Mouse (Mus musculus): ENCODE data around the gene Sdccag8. TPM values are rescaled to one million over a fixed set of nuclear protein-coding genes. Genes with fewer than 3 reads are reported as not detected.

The Sdccag8 gene
- polyA plus RNA-seq, 1 experiment from 2014 or later = 6.4 TPM

- DNase-seq (ENCODE audit: low spot score) (no peak), ATAC-seq (ENCODE audit: low FRiP score, low TSS enrichment) (no peak)
- no peak overlapping the region for H3K4me3 ChIP-seq (ENCODE audit: low read depth, low read length)
- WGBS = 86% methylated on average over 9 of the region's 9 CpGs
- H3K36me3 ChIP-seq (ENCODE audit: control insufficient read depth, insufficient read depth, low read length) = no peaks in the 10 kb centered on the region
- H3K9ac ChIP-seq (ENCODE audit: low read length) = no peak overlapping the region
- no peak overlapping the region for H3K27ac ChIP-seq (replicated peaks)
- TF ChIP-seq EP300 (optimal IDR thresholded peaks at IDR 0.05) = no peak
- TF ChIP-seq CTCF (IDR thresholded peaks at IDR 0.05; ENCODE audit: low read depth) = no peak
- no peak overlapping the region for H3K4me2 ChIP-seq (replicated peaks; ENCODE audit: low read depth)
- no peaks in the 10 kb centered on the region for H3K9me3 ChIP-seq (ENCODE audit: control insufficient read depth, low read length)
- H3K27me3 ChIP-seq (ENCODE audit: control insufficient read depth, insufficient read depth, low read length) = no peaks in the 10 kb centered on the region
- no peaks in the 10 kb centered on the region for H3K4me1 ChIP-seq (replicated peaks; ENCODE audit: control insufficient read depth, insufficient read depth)
Observed at GRCm38 (mm10) chr1:176927312-176927711, 112.9 kb downstream of the Sdccag8 start.

GRCm38 (mm10) chr1:176929710-176930109, 115.2 kb downstream of the Sdccag8 start:
- Histone ChIP-seq H3K9ac (ENCODE audit: low read length) (no peak overlapping the region), H3K36me3 (ENCODE audit: control insufficient read depth, insufficient read depth, low read length) (no peaks in the 10 kb centered on the region), H3K27me3 (ENCODE audit: control insufficient read depth, insufficient read depth, low read length) (no peaks in the 10 kb centered on the region), H3K4me3 (ENCODE audit: low read depth, low read length) (no peak overlapping the region), H3K9me3 (ENCODE audit: control insufficient read depth, low read length) (no peaks in the 10 kb centered on the region), H3K4me1 (replicated peaks; ENCODE audit: control insufficient read depth, insufficient read depth) (no peaks in the 10 kb centered on the region), H3K4me2 (replicated peaks; ENCODE audit: low read depth) (no peak overlapping the region), H3K27ac (replicated peaks) (no peak overlapping the region)
- no peak for ATAC-seq (ENCODE audit: low FRiP score, low TSS enrichment)
- TF ChIP-seq CTCF (IDR thresholded peaks at IDR 0.05; ENCODE audit: low read depth) (no peak), EP300 (optimal IDR thresholded peaks at IDR 0.05) (no peak)
- 94% methylated on average over 8 of the region's 8 CpGs for WGBS
- DNase-seq (ENCODE audit: low spot score) = no peak

GRCm38 (mm10) chr1:176930574-176930973, 116.1 kb downstream of the Sdccag8 start:
- no peak overlapping the region for H3K4me3 ChIP-seq (ENCODE audit: low read depth, low read length)
- H3K4me2 ChIP-seq (replicated peaks; ENCODE audit: low read depth) = no peak overlapping the region
- no peaks in the 10 kb centered on the region for H3K9me3 ChIP-seq (ENCODE audit: control insufficient read depth, low read length)
- DNase-seq (ENCODE audit: low spot score) = no peak
- H3K9ac ChIP-seq (ENCODE audit: low read length) = no peak overlapping the region
- ATAC-seq (ENCODE audit: low FRiP score, low TSS enrichment) = no peak
- no peaks in the 10 kb centered on the region for H3K36me3 ChIP-seq (ENCODE audit: control insufficient read depth, insufficient read depth, low read length)
- TF ChIP-seq EP300 (optimal IDR thresholded peaks at IDR 0.05) = no peak
- no peak for TF ChIP-seq CTCF (IDR thresholded peaks at IDR 0.05; ENCODE audit: low read depth)
- H3K27me3 ChIP-seq (ENCODE audit: control insufficient read depth, insufficient read depth, low read length) = no peaks in the 10 kb centered on the region
- H3K27ac ChIP-seq (replicated peaks) = no peak overlapping the region
- H3K4me1 ChIP-seq (replicated peaks; ENCODE audit: control insufficient read depth, insufficient read depth) = no peaks in the 10 kb centered on the region
- 87% methylated on average over 2 of the region's 2 CpGs for WGBS

- H3K27ac ChIP-seq (replicated peaks) = no peak overlapping the region
- no peaks in the 10 kb centered on the region for H3K36me3 ChIP-seq (ENCODE audit: control insufficient read depth, insufficient read depth, low read length)
- whole genome bisulfite sequencing = 82% methylated on average over 4 of the region's 4 CpGs
- H3K4me3 ChIP-seq (ENCODE audit: low read depth, low read length) = no peak overlapping the region
- TF ChIP-seq EP300 (optimal IDR thresholded peaks at IDR 0.05) = no peak
- TF ChIP-seq CTCF (IDR thresholded peaks at IDR 0.05; ENCODE audit: low read depth) = no peak
- no peaks in the 10 kb centered on the region for H3K9me3 ChIP-seq (ENCODE audit: control insufficient read depth, low read length)
- no peak for DNase-seq (ENCODE audit: low spot score)
- no peak for ATAC-seq (ENCODE audit: low FRiP score, low TSS enrichment)
- no peaks in the 10 kb centered on the region for H3K4me1 ChIP-seq (replicated peaks; ENCODE audit: control insufficient read depth, insufficient read depth)
- H3K27me3 ChIP-seq (ENCODE audit: control insufficient read depth, insufficient read depth, low read length) = no peaks in the 10 kb centered on the region
- H3K4me2 ChIP-seq (replicated peaks; ENCODE audit: low read depth) = no peak overlapping the region
- no peak overlapping the region for H3K9ac ChIP-seq (ENCODE audit: low read length)
Observed at GRCm38 (mm10) chr1:176930981-176931500, 116.6 kb downstream of the Sdccag8 start.

- ATAC-seq (ENCODE audit: low FRiP score, low TSS enrichment) (no peak), DNase-seq (ENCODE audit: low spot score) (no peak)
- Histone ChIP-seq H3K27ac (replicated peaks) (no peak overlapping the region), H3K9me3 (ENCODE audit: control insufficient read depth, low read length) (no peaks in the 10 kb centered on the region), H3K4me2 (replicated peaks; ENCODE audit: low read depth) (no peak overlapping the region), H3K36me3 (ENCODE audit: control insufficient read depth, insufficient read depth, low read length) (no peaks in the 10 kb centered on the region), H3K27me3 (ENCODE audit: control insufficient read depth, insufficient read depth, low read length) (no peaks in the 10 kb centered on the region), H3K4me1 (replicated peaks; ENCODE audit: control insufficient read depth, insufficient read depth) (no peaks in the 10 kb centered on the region), H3K9ac (ENCODE audit: low read length) (no peak overlapping the region), H3K4me3 (ENCODE audit: low read depth, low read length) (no peak overlapping the region)
- TF ChIP-seq CTCF (IDR thresholded peaks at IDR 0.05; ENCODE audit: low read depth) (no peak), EP300 (optimal IDR thresholded peaks at IDR 0.05) (no peak)
- 88% methylated on average over 10 of the region's 10 CpGs for WGBS
Observed at GRCm38 (mm10) chr1:176931511-176931910, 117.1 kb downstream of the Sdccag8 start.

- no peak for TF ChIP-seq CTCF (IDR thresholded peaks at IDR 0.05; ENCODE audit: low read depth)
- no peak for TF ChIP-seq EP300 (optimal IDR thresholded peaks at IDR 0.05)
- DNase-seq (ENCODE audit: low spot score) (no peak), ATAC-seq (ENCODE audit: low FRiP score, low TSS enrichment) (no peak)
- Histone ChIP-seq H3K4me2 (replicated peaks; ENCODE audit: low read depth) (no peak overlapping the region), H3K9me3 (ENCODE audit: control insufficient read depth, low read length) (no peaks in the 10 kb centered on the region), H3K36me3 (ENCODE audit: control insufficient read depth, insufficient read depth, low read length) (no peaks in the 10 kb centered on the region), H3K4me3 (ENCODE audit: low read depth, low read length) (no peak overlapping the region), H3K9ac (ENCODE audit: low read length) (no peak overlapping the region), H3K4me1 (replicated peaks; ENCODE audit: control insufficient read depth, insufficient read depth) (no peaks in the 10 kb centered on the region), H3K27ac (replicated peaks) (no peak overlapping the region), H3K27me3 (ENCODE audit: control insufficient read depth, insufficient read depth, low read length) (no peaks in the 10 kb centered on the region)
- 87% methylated on average over 12 of the region's 12 CpGs for WGBS
Observed at GRCm38 (mm10) chr1:176932320-176932950, 118.0 kb downstream of the Sdccag8 start.

Data from stomach, postnatal 0 days (tissue).